Mouse (Mus musculus) neural tube, embryonic 10.5 days (tissue): Measurements from ENCODE around the gene Cbfa2t2.

Source experiments
- DNase-seq: peaks from one replicate; pipeline ENCODE4 v3.0.0-alpha.2; 2017; ENCODE audit warnings: low spot score; ENCODE audit errors: extremely low spot score

Gene Cbfa2t2

GRCm38 (mm10) chr2:154425522-154425921 lies 10.8 kb upstream of the Cbfa2t2 start:
- no peak for DNase-seq

GRCm38 (mm10) chr2:154426188-154426904 lies 9.9 kb upstream of the Cbfa2t2 start:
- DNase-seq: peak; percentile 72

GRCm38 (mm10) chr2:154426905-154427852 lies 9.1 kb upstream of the Cbfa2t2 start:
- DNase-seq: no peak

GRCm38 (mm10) chr2:154427853-154428360 lies 8.4 kb upstream of the Cbfa2t2 start:
- no peak for DNase-seq

GRCm38 (mm10) chr2:154430566-154430965 lies 5.7 kb upstream of the Cbfa2t2 start:
- DNase-seq: no peak

- no peak for DNase-seq
Observed at GRCm38 (mm10) chr2:154432696-154433095, 3.6 kb upstream of the Cbfa2t2 start.

GRCm38 (mm10) chr2:154433391-154433790 lies 2.9 kb upstream of the Cbfa2t2 start:
- no peak for DNase-seq

- DNase-seq: no peak
Observed at GRCm38 (mm10) chr2:154434690-154435089, 1.6 kb upstream of the Cbfa2t2 start.

GRCm38 (mm10) chr2:154436076-154436457 lies 214 bp upstream of the Cbfa2t2 start:
- peak; percentile 98 for DNase-seq

GRCm38 (mm10) chr2:154437191-154437527 lies 878 bp downstream of the Cbfa2t2 start:
- no peak for DNase-seq

GRCm38 (mm10) chr2:154440453-154440852 lies 4.2 kb downstream of the Cbfa2t2 start:
- no peak for DNase-seq

GRCm38 (mm10) chr2:154447821-154448220 lies 11.5 kb downstream of the Cbfa2t2 start:
- no peak for DNase-seq

- DNase-seq: no peak
Observed at GRCm38 (mm10) chr2:154448633-154449032, 12.4 kb downstream of the Cbfa2t2 start.

- DNase-seq: no peak
Observed at GRCm38 (mm10) chr2:154452951-154453350, 16.7 kb downstream of the Cbfa2t2 start.

GRCm38 (mm10) chr2:154454099-154454498 lies 17.8 kb downstream of the Cbfa2t2 start:
- no peak for DNase-seq

GRCm38 (mm10) chr2:154454605-154455004 lies 18.3 kb downstream of the Cbfa2t2 start:
- DNase-seq: peak; percentile 33

GRCm38 (mm10) chr2:154455776-154456175 lies 19.5 kb downstream of the Cbfa2t2 start:
- peak; percentile 30 for DNase-seq

- DNase-seq: no peak
Observed at GRCm38 (mm10) chr2:154456621-154457020, 20.3 kb downstream of the Cbfa2t2 start.

- DNase-seq: no peak
Observed at GRCm38 (mm10) chr2:154459262-154459661, 23.0 kb downstream of the Cbfa2t2 start.

- peak; percentile 64 for DNase-seq
Observed at GRCm38 (mm10) chr2:154459851-154460250, 23.6 kb downstream of the Cbfa2t2 start.

GRCm38 (mm10) chr2:154463621-154464198 lies 27.4 kb downstream of the Cbfa2t2 start:
- DNase-seq: no peak

GRCm38 (mm10) chr2:154465914-154466335 lies 29.6 kb downstream of the Cbfa2t2 start:
- peak; percentile 45 for DNase-seq
